Mouse (Mus musculus) erythroblast, embryonic 14.5 days (primary cell): ENCODE measurements around the gene Itpripl2. TPM values are rescaled to one million over a fixed set of nuclear protein-coding genes. Genes with fewer than 3 reads are reported as not detected.

Experiments used
- H3K27me3 ChIP-seq: 2 replicates; pipeline ENCODE4 v1.6.1; 2012; ENCODE audit warnings: inconsistent platforms; ENCODE audit not compliant: control insufficient read depth
- H3K36me3 ChIP-seq: 2 replicates; pipeline ENCODE4 v1.6.1; 2012; ENCODE audit warnings: mild to moderate bottlenecking, inconsistent platforms; ENCODE audit not compliant: control insufficient read depth
- H3K4me1 ChIP-seq: 2 replicates; pipeline ENCODE4 v1.6.1; 2012; ENCODE audit warnings: inconsistent platforms; ENCODE audit not compliant: control insufficient read depth
- H3K4me3 ChIP-seq: replicated peaks from 2 replicates; pipeline ENCODE3; 2012; ENCODE audit warnings: moderate library complexity, mild to moderate bottlenecking, inconsistent platforms
- H3K9me3 ChIP-seq: 2 replicates; pipeline ENCODE4 v1.6.1; 2012; ENCODE audit warnings: low read length, inconsistent platforms, mixed read lengths; ENCODE audit not compliant: control insufficient read depth
- GATA1 ChIP-seq: IDR thresholded peaks from 2 replicates; pipeline ENCODE4 v1.6.1; 2012; ENCODE audit warnings: low read length, inconsistent platforms, mixed read lengths
- TAL1 ChIP-seq: IDR thresholded peaks from 3 replicates; pipeline ENCODE4 v1.6.1; 2012; ENCODE audit warnings: low read length, inconsistent platforms, mixed read lengths
- polyA plus RNA-seq: library from polyadenylated mRNA; stranded (reverse); fragments of >175 nt; gene quantifications from 2 replicates; pipeline ENCODE4 v1.2.3, GENCODE M21; 2012

The Itpripl2 gene
- polyA plus RNA-seq, 1 experiment = not detected

DNA sequence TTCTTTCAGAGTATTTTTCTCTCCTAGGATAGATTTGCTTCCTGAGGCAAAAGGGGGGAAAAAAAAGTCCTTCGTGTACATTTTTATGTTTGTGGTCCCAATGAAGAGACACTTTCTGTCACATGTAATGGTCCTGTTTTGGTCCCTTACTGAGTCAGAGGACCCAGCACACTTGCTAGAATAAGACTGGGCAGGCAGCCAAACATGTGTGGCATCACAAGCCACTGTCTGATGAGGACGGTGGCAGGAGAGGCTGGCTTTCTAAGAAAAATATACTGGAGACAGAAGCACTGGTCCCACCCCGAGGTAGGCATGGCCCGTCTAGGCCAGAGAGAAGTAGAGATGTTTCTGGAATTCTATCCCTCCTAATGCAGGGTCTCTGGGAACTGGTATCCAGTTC, 38.1 kb downstream of the Itpripl2 start:
- no peaks in the 10 kb centered on the region for H3K36me3 ChIP-seq
- H3K4me1 ChIP-seq = no peaks in the 10 kb centered on the region
- H3K27me3 ChIP-seq = peaks cover 5% of the 10 kb centered on the region
- H3K9me3 ChIP-seq = no peaks in the 10 kb centered on the region
- no peak overlapping the region for H3K4me3 ChIP-seq
- TF ChIP-seq TAL1 (no peak), GATA1 (no peak)

GRCm38 (mm10) chr7:118452940-118453339, 38.8 kb downstream of the Itpripl2 start:
- no peak for TF ChIP-seq TAL1
- TF ChIP-seq GATA1 = no peak
- Histone ChIP-seq H3K4me1 (no peaks in the 10 kb centered on the region), H3K9me3 (no peaks in the 10 kb centered on the region), H3K27me3 (peaks cover 13% of the 10 kb centered on the region), H3K4me3 (no peak overlapping the region), H3K36me3 (no peaks in the 10 kb centered on the region)

DNA sequence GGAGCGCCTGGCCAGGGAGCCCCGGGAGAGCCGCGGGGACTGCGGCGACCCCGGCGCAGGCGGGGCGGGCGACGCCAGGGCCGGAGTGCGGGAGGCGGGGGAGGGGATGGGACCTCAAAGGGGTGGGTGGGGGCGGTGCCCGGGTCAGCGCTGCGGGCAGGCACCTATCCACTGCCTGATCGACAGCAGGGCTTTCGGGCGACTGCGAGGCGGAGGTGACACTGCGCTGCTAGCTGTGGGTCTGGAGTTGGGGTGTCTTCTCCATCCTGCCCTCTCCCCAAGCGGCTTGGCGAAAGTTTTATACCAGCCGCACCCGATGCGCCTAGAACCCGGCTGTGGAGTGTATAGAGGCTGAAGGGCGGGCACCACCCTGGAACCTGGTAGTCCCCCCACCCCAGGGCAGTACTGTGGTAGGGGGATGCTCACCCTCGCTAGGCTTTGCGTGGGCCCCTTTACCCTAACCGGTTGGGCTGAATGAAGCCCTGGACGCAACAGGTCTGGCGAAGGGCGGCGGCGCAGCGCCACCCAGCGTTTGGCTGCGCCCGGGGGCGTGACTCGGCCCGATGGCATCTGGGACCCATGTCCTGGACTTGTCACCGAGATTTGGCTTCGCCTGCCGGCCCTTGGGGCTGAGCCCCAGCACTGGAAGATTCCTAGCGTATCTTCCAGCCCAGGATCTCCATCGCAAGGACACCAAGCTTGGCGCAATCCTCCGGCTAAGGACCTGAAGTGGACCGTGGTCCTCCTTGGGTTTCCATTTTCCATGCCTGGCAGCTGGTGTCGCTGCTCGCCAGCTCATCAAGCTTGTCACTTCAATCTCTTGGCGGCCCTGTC, 43.4 kb downstream of the Itpripl2 start, which contains the start of gene Syt17:
Gene Syt17 (minus strand): TSS at position 89 of the 834 bp plus-strand sequence.
- Histone ChIP-seq H3K27me3 (peaks cover 42% of the 10 kb centered on the region), H3K9me3 (no peaks in the 10 kb centered on the region), H3K36me3 (no peaks in the 10 kb centered on the region), H3K4me3 (peak within 1 kb of the TSS; percentile 29), H3K4me1 (peaks cover 2% of the 10 kb centered on the region; the same call in 1 of the 2 replicates)
- no peak for TF ChIP-seq GATA1
- no peak for TF ChIP-seq TAL1

DNA sequence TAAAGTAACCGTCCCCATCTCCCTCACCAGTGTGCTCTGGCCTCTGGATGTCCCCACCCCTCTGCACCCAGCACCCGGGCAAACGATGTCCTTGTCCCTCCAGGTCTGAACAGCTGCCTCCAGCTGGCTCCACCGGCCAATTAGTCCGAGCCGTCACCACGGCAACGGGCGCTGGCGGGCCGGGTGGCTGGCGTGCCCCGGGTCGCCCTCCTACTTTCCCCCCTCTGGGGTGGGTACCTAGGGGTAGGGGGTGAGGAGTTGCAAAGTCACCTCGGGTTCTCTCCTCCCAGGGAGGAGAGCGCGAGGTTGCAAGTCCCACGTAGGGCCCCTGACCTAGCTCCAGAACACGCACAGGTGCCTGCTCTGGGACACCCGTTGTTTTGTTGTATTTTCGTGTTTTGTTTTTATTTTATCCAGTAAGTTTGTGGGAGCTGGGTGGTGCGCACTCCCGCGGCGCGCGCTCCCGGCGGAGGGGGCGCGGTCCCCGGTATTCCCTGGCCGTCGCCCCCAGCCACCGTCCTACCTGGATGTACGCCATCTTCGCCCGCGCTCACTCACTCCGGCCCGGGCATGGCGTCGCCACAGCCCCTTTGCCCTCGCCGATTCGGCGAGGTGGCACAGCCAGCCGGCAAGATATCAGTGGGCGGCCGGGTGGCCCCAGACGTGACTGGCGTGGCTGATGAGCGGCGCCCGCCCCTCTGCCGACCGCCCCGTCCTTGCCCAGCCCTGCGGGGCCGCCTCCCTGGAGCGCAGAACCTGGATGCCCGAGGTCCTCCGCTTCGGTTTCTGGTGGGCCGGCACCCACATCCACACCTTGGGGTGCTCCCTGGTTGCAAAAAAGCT, 44.3 kb downstream of the Itpripl2 start:
- peak overlapping the region; percentile 29 for H3K4me3 ChIP-seq
- H3K9me3 ChIP-seq = no peaks in the 10 kb centered on the region
- no peak for TF ChIP-seq TAL1
- no peak for TF ChIP-seq GATA1
- peaks cover 43% of the 10 kb centered on the region for H3K27me3 ChIP-seq
- peaks cover 2% of the 10 kb centered on the region; the same call in 1 of the 2 replicates for H3K4me1 ChIP-seq
- H3K36me3 ChIP-seq = no peaks in the 10 kb centered on the region

- peaks cover 40% of the 10 kb centered on the region for H3K27me3 ChIP-seq
Measured at GRCm38 (mm10) chr7:118443895-118444485, 47.8 kb downstream of the Itpripl2 start.

DNA sequence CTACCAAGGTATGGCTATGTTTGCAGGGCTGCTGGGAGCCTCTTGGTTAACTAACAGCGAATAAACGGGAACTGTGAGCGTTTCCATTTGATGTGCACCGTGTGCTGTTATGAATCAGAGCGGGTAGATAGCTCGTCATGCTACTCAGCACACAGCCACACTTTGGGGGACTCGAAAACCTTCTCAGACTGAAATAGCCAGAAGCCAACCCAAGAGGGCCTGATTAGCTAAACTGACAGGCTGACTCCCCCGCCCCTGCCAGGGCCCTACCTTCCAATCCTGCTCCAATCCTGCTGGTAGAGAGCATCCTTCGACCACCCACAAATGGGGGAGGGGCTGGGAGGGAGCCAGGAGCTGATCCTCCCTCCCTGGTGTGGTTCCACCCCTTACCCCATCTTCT, 48.4 kb downstream of the Itpripl2 start:
- no peaks in the 10 kb centered on the region for H3K36me3 ChIP-seq
- TF ChIP-seq GATA1 = no peak
- TF ChIP-seq TAL1 = no peak
- H3K4me3 ChIP-seq = no peak overlapping the region
- H3K4me1 ChIP-seq = peaks cover 2% of the 10 kb centered on the region; the same call in 1 of the 2 replicates
- no peaks in the 10 kb centered on the region for H3K9me3 ChIP-seq
- peaks cover 34% of the 10 kb centered on the region for H3K27me3 ChIP-seq

More at GRCm38 (mm10) chr7:118443895-118444485, 47.8 kb downstream of the Itpripl2 start:
- H3K4me1 ChIP-seq = peaks cover 2% of the 10 kb centered on the region; the same call in 1 of the 2 replicates
- no peaks in the 10 kb centered on the region for H3K36me3 ChIP-seq
- no peaks in the 10 kb centered on the region for H3K9me3 ChIP-seq
- TF ChIP-seq GATA1 (no peak), TAL1 (no peak; the same call in 2 of the 3 replicates)
- H3K4me3 ChIP-seq = no peak overlapping the region

GRCm38 (mm10) chr7:118441535-118441934, 50.2 kb downstream of the Itpripl2 start:
- TF ChIP-seq GATA1 (no peak), TAL1 (no peak)
- Histone ChIP-seq H3K4me3 (no peak overlapping the region), H3K27me3 (peaks cover 16% of the 10 kb centered on the region), H3K36me3 (no peaks in the 10 kb centered on the region), H3K4me1 (no peaks in the 10 kb centered on the region), H3K9me3 (no peaks in the 10 kb centered on the region)

DNA sequence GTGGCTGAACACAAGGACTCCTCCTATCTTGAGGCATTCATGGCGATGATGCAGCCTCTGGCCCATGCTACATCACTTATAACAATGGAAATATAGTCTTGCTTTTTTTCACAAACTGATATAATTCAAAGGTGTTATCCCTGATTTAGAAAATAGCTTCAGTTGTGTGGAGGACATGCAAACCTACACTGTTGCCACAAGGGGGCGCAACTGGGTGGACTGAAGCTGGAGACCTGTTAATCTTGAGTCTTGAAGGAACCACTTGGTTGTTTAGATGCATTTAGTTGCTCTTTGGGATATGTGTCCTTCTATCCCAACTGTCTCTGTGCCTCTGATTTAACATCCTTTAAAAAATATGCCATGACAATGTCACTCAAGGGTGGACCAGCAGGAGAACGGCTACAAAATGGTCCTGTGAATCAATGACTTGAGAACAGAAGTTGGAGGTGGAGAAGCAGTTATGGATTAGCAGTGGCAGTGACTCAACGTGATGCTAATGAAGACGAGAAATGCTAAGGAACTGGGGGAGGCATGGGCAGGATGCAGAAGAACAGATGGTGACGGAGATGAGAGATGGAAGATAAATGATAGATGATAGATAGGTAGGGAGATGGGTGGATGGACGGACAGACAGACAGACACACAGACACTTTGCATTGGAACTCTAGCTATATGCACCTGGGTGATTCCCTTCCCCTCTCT, 54.5 kb downstream of the Itpripl2 start:
- H3K27me3 ChIP-seq = no peaks in the 10 kb centered on the region

More for the DNA sequence above, 54.5 kb downstream of the Itpripl2 start:
- Histone ChIP-seq H3K9me3 (no peaks in the 10 kb centered on the region), H3K4me1 (no peaks in the 10 kb centered on the region), H3K36me3 (no peaks in the 10 kb centered on the region), H3K4me3 (no peak overlapping the region)
- TF ChIP-seq TAL1 (no peak), GATA1 (no peak)

Other genes with a start within 250 kb of the Itpripl2 start
- gene Smg1, start 248.3 kb downstream of the Itpripl2 start, polyA plus RNA-seq = 0.52 and 0.62 TPM in 2 replicates
- 0.02 TPM in 1 of 2 replicates, not detected in the other for gene Syt17, start 43.8 kb downstream of the Itpripl2 start, polyA plus RNA-seq
- 0.80 and 2.4 TPM in 2 replicates for gene Coq7, start 41.4 kb upstream of the Itpripl2 start, polyA plus RNA-seq
- gene Tmc7, start 92.8 kb upstream of the Itpripl2 start, polyA plus RNA-seq = not detected in 2 replicates
- gene Tmc5, start 105.3 kb upstream of the Itpripl2 start, polyA plus RNA-seq = not detected in 2 replicates
- 7.3 and 8.4 TPM in 2 replicates for gene Gde1, start 213.8 kb upstream of the Itpripl2 start, polyA plus RNA-seq
- 0.18 and 0.22 TPM in 2 replicates for gene Ccp110, start 220.6 kb upstream of the Itpripl2 start, polyA plus RNA-seq
- 1.1 and 1.2 TPM in 2 replicates for gene Vps35l, start 248.3 kb upstream of the Itpripl2 start, polyA plus RNA-seq